Mouse (Mus musculus): ENCODE results near the gene Gm37240.

Gene Gm37240

GRCm38 (mm10) chr3:84826405-84826804, 1060.9 kb downstream of the Gm37240 start:
- peak; percentile 13 for DNase-seq (ENCODE audit: low spot score)

GRCm38 (mm10) chr3:84825990-84826389, 1061.3 kb downstream of the Gm37240 start:
- DNase-seq (ENCODE audit: low spot score) = no peak

GRCm38 (mm10) chr3:84820654-84821201, 1066.6 kb downstream of the Gm37240 start:
- DNase-seq (ENCODE audit: low spot score) = no peak

- DNase-seq (ENCODE audit: low spot score) = no peak
These were observed 1070.4 kb downstream of the Gm37240 start for GRCm38 (mm10) chr3:84816951-84817350.

- peak; percentile 53 for DNase-seq (ENCODE audit: low spot score)
These were observed 1071.9 kb downstream of the Gm37240 start for GRCm38 (mm10) chr3:84815461-84815860.

- no peak for DNase-seq (ENCODE audit: low spot score)
These were observed 1072.4 kb downstream of the Gm37240 start, which contains the start of gene Fbxw7 for GRCm38 (mm10) chr3:84814762-84815381. Gene Fbxw7 (plus strand): TSS chr3:84815268.

- DNase-seq (ENCODE audit: low spot score) = peak; percentile 99
These were observed 1073.1 kb downstream of the Gm37240 start for GRCm38 (mm10) chr3:84814157-84814761.

GRCm38 (mm10) chr3:84813436-84814156, 1073.7 kb downstream of the Gm37240 start:
- DNase-seq (ENCODE audit: low spot score) = peak; percentile 14

- DNase-seq (ENCODE audit: low spot score) = no peak
These were observed 1076.5 kb downstream of the Gm37240 start for GRCm38 (mm10) chr3:84810803-84811202.

GRCm38 (mm10) chr3:84808906-84809305, 1078.4 kb downstream of the Gm37240 start:
- DNase-seq (ENCODE audit: low spot score) = no peak

GRCm38 (mm10) chr3:84807826-84808225, 1079.5 kb downstream of the Gm37240 start:
- no peak for DNase-seq (ENCODE audit: low spot score)

- DNase-seq (ENCODE audit: low spot score) = no peak
These were observed 1081.1 kb downstream of the Gm37240 start for GRCm38 (mm10) chr3:84806206-84806605.

- no peak for DNase-seq (ENCODE audit: low spot score)
These were observed 1083.3 kb downstream of the Gm37240 start for GRCm38 (mm10) chr3:84804036-84804435.

- DNase-seq (ENCODE audit: low spot score) = no peak
These were observed 1099.4 kb downstream of the Gm37240 start for GRCm38 (mm10) chr3:84787914-84788313.

GRCm38 (mm10) chr3:84776084-84776483, 1111.2 kb downstream of the Gm37240 start:
- DNase-seq (ENCODE audit: low spot score) = no peak

GRCm38 (mm10) chr3:84775577-84775976, 1111.7 kb downstream of the Gm37240 start:
- no peak for DNase-seq (ENCODE audit: low spot score)

GRCm38 (mm10) chr3:84775067-84775423, 1112.3 kb downstream of the Gm37240 start:
- DNase-seq (ENCODE audit: low spot score) = no peak

GRCm38 (mm10) chr3:84774246-84775066, 1112.9 kb downstream of the Gm37240 start:
- DNase-seq (ENCODE audit: low spot score) = no peak

GRCm38 (mm10) chr3:84771980-84772379, 1115.3 kb downstream of the Gm37240 start:
- DNase-seq (ENCODE audit: low spot score) = no peak

- no peak for DNase-seq (ENCODE audit: low spot score)
These were observed 1116.8 kb downstream of the Gm37240 start for GRCm38 (mm10) chr3:84770518-84770917.

GRCm38 (mm10) chr3:84769411-84769810, 1117.9 kb downstream of the Gm37240 start:
- no peak for DNase-seq (ENCODE audit: low spot score)

- no peak for DNase-seq (ENCODE audit: low spot score)
These were observed 1118.4 kb downstream of the Gm37240 start for GRCm38 (mm10) chr3:84768940-84769339.

Measured in MN1 (cell line).